Mouse (Mus musculus) large intestine, adult 2 months (tissue): ENCODE data around the gene Kcnip3. TPM values are rescaled to one million over a fixed set of nuclear protein-coding genes. Genes with fewer than 3 reads are reported as not detected.

Source experiments
- DNase-seq: peaks from one replicate; pipeline ENCODE4 v3.0.0-alpha.2; 2012; ENCODE audit warnings: low read depth, low spot score
- WGBS: fragments of 180-500 bp; shearing (Covaris S2); methylation state at CpG from one replicate; pipeline ENCODE4 v1.1.7; 2018; 5-methylcytosine and 5-hydroxymethylcytosine counted together
- polyA plus RNA-seq: library from polyadenylated mRNA; depleted of rRNA; stranded (reverse); fragments of >200 nt; gene quantifications from 2 replicates; pipeline ENCODE4 v1.2.3, GENCODE M21; 2012; rRNA removed

Kcnip3 gene
- 1.2 TPM in 2 replicates for polyA plus RNA-seq

DNA sequence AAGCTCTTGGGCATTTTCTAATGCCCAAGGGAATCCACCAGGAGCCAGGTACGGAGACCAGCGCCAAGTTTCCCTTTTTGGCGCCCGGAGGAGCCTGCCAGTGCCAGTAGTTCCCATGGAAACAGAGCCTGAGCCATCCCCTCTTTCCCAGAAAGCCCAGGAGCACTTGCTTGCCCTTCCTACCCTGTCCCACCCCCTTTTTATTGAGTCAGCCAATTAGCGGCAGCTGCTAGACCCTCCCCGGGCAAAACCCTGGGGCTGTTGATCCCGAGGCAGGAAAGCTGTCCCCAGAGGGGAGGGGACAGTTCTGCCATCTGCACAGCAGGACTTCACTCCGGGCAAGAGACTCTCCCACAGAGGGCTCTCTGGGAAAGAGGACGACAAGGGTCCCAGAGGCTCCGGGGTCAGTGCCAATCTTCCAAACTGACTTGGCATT is at the start of gene Kcnip3:
Gene Kcnip3 (minus strand): TSS at position 89 of the 436 bp plus-strand sequence.
- no peak for DNase-seq
- 14% methylated on average over 10 of the region's 10 CpGs for WGBS

DNA sequence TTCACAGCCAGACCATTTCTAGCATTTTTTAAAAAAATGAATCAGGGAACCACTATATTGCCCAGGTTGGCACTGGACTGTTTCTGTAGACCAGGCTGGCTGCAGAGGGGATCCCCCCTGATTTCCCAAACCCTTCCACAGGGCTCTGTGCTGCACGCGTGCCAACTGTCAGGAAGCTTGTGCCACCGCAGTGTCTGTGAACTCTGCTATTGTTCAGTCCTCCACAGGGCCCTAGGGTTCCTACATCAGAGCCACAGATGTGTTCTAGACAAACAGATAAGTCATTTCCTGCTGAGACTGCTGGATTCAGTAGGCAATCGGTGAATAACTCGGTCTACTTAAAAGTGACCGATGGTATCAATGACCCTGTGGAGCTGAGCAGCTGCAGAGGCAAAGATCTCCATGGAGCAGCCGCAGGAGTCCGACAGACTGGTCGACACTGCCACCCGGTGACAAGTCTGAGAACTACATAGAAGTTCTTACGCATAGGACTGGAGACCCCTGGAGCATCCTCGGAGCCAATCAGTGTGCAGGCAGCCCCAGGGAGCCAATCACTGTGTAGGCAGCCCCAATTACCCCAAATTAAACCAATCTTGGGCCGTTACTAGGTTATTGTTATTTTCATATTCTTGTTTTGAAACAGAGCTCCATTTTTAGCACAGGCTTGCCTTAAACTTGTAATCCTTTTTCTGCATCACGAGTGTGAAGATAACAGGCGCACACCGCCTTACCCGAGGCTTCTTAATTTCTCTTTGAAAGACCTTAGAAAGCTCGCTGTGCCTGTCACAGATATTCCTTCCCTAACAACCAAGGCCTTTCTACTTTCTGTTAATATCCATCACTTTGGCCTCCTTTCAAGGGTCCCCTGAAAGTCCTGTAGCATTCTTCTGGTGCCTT is 37.4 kb upstream of the Kcnip3 start:
- no peak for DNase-seq
- 16% methylated on average over 18 of the region's 18 CpGs for WGBS

DNA sequence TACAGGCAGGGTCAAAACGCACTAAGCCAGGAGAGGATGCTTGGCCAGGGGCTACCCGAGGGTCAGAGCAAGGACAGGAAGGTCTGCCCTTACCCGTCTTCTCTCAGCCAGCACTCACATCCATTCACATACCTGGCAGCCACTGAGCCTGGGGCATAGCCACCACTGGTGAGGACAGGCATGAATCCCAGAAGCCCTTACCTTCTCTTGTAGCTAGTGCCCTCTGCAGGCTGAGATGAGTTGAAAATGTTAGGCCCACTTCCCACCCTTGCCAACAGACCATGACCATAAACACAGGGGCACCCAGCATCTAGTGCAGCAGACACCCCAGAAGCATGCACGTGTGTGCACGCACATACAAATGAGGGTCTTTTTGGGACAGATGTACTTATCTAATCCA is 29.2 kb upstream of the Kcnip3 start:
- WGBS = 60% methylated on average over 5 of the region's 5 CpGs
- DNase-seq = no peak

DNA sequence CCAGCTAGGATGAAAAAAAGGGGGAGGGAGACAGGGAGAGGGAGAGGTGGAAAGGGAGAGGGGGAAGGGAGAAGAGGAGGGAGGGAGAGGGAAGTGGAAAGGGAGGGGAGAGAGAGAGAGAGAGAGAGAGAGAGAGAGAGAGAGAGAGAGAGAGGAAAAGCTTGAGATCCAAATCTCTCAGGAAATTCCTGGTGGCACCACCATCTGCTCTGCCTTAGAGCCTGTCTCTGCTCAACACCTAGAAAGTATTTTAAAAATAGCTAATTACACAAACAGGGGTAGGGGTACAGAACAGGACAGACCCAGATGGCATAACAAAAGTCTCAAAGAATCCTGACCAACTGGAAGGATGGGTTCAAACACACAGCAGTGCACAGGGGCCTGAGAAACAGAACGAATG is 28.6 kb upstream of the Kcnip3 start:
- DNase-seq = no peak
- WGBS = 59% methylated on average over 1 of the region's 1 CpGs

DNA sequence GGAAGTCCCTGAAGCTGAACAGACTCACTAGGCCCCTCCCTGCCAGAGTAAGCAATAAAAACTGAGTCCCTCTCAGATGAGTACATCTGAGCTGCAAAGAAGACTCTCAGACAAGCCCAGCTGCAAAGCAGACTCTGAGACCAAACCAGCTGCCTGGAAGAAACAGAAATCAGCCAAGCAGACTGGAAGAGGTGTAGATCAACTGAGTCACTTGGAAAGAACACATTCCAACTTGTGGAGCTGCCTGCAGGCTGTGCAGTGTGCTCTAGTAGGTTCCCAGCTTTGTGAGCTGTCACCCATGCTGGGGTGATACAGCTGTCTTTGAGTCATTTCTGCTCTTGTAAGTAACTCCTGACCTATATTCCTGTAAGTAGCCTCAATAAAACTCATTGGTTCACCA is 27.8 kb upstream of the Kcnip3 start:
- no peak for DNase-seq

DNA sequence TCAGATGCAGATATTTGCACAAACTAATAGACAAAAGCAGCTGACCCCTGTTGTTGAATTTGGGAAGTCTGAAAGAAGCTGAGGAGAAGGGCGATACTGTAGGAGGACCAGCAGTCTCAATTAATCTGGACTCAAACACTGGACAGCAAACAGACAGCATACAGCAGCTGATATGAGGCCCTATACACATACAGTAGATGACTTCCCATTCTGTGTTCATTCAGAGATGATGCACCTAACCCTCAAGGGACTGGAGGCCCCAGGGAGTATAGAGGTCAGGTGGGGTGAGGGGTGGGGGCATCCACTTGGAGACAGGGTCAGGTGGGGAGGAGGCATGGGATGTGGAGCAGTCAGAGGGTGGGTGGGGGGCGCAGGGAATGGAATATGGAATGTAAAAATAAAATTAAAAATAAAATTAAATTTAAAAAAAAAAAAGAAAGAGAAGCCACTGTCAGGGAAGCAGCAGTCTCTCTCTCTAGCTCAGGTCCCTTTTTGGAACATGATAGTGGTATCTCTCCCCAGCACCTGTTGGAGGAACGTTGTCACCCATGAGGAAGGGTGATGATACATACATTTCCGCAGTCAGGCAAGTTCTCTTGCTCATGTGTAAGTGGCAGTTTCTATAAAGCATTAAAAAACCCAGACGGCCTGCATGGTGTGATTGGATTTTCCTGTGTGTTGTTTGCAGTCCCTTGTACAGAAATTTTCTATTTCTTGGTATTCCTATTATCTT is 26.6 kb upstream of the Kcnip3 start:
- DNase-seq = no peak
- 75% methylated on average over 5 of the region's 5 CpGs for WGBS

DNA sequence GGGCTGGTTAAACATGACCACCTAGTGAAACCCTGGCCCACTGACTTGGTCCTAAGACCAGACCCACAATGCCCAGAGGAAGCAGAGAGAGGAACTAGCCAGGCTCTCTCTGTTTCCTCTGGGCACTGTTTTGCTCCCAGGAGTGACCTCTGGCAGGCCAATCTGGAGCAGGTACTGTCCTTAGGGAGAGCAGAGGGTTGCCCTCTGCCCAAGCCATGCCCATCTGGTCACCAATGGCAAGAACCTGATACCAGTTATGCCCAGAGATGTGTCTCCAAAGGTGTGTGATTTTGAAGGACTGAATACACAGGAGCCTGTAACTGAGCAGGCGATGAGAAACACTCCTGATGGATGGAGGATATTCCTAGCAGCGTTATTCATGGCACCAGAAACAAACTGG is 19.8 kb upstream of the Kcnip3 start:
- DNase-seq = no peak
- WGBS = 95% methylated on average over 2 of the region's 2 CpGs

DNA sequence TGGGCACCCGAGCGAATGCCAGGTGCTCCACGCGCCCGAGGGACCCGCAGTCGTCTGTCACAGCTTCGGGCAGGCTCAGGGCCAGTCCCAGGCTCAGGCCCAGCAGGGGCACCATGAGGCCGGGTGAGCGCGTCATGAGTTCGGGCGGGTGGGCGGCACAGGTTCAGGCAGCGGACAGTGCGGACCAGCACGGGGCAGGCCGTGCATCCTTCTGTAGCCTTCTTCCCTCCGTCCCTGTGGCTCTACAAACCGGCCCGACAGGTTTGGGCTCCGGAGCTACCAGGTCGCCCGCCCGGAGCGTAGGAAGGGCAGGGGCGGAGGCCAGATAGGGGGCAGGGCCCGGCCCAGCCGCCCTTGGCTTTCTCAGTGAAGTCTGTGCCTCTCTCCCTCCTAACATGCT is 19.3 kb upstream of the Kcnip3 start, which contains the start of gene Prom2:
Gene Prom2 (minus strand): TSS at position 283 of the 400 bp plus-strand sequence.
- DNase-seq = no peak
- 8% methylated on average over 29 of the region's 29 CpGs for WGBS

DNA sequence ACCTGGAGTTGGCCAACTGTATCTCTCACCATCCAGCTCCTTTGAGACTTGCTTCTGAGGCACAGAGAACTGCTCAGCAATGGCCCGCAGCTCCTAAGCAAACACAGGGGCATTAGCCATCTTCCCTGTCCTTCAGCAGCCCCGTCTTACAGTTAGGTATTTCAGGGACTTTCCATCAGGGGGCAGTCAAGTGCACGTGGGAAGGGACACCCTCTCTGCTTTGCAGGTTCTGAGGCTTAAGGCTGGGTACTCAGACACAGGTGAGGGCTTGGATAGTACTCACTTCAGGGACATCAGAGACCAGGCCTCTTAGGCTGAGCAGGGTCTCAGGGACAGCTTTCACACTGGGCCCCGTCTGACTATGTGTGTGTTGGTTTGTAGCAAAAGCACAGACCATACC is 17.6 kb upstream of the Kcnip3 start:
- DNase-seq = no peak
- WGBS = 23% methylated on average over 4 of the region's 4 CpGs

DNA sequence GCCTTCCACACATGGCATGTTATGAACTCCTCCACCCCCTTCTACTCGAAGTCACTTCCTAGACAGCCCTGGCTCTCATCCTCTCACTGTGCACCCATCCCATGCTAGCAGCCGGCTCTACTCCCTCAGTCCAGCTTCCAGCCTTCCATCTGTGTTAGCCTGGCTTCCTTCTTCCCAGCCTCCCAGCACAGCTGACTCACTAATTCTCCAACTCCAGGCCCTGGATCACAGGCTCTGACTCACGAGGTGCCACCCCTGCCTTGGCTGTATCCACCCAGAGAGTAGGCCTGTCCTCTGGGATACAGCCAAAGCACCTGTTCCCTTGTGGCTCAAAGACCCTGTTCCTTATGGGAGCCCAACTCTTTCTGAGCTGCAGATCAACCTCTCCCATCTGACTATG is 15.7 kb upstream of the Kcnip3 start:
- 47% methylated on average over 3 of the region's 3 CpGs for WGBS
- DNase-seq = no peak

DNA sequence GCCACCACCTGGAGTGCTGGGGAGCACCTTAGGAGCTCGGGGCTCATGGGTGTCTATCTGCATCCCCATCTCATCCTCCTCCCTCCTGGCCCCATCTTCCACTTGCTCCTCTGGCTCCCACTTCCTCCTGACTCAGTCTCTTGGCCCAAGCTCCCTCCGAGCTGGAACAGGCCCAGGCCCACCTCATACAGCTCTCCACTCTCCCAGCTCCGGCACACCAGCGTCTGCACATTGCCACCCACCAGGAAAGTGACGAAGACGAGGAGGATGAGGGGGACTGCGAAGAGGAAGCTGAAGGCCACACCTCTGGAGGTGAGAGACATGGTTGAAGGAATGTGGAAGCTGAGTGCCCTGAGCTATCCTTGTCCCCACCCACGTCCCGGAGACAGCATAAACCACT is 13.5 kb upstream of the Kcnip3 start:
- 76% methylated on average over 9 of the region's 9 CpGs for WGBS
- DNase-seq = no peak

DNA sequence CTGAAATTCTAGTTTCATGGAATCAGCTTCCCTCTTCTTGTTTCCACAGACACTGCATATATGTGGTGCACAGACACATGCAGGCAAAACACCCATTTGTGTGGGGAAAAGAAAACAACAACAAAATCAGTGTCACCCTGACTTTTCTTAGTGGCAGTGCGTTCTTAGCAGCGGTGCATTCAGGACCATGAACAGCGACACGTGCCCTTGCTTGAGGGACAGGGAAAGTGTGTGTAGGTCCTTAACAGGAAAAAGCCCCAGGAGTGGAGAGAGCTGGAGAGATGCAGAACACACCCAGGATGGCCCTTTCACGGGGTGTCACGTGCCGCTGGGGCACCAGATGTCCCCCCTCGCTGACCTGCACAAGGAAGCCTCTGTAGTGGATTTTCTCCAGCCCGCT is 10.5 kb upstream of the Kcnip3 start:
- no peak for DNase-seq
- 17% methylated on average over 9 of the region's 9 CpGs for WGBS

DNA sequence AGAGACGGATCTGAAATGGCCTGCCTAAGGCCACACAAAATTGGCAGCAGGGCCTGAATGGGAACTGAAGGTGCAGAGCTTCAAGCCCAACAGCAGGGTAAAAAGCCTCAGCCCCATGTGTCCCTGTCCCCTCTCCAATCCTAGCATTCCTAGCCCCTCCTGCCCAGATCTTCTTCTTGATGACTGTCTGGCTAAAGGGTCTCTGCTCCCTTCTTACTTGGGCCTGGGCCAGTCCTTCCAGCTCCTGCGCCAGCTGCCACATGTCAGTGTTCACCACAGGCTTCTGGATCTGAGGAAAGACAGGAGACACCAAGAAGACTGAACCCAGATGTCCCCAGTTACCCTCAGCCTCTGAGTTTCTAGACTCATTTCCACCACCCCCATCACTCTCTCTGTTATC is 9.7 kb upstream of the Kcnip3 start:
- DNase-seq = no peak
- WGBS = 76% methylated on average over 2 of the region's 2 CpGs

DNA sequence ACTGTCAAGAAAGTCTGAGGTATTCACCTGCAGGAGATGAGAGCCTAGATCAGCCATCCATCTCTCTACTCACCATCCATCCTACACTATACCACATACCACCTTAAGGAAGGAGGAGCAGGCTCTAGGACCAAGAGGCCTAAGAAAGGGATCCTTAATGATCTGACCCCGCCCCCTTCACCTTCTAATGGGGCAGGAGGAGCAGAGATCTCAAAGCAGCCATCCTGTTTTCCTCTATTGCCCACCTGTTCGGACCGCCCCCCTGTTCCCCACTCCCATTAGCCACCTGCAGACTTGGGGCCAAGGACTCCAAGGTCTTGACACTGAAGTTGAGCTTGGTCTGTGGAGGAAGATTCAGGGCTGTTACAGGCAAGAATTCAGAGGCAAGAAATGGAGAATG is 8.5 kb upstream of the Kcnip3 start:
- no peak for DNase-seq
- 76% methylated on average over 3 of the region's 3 CpGs for WGBS

DNA sequence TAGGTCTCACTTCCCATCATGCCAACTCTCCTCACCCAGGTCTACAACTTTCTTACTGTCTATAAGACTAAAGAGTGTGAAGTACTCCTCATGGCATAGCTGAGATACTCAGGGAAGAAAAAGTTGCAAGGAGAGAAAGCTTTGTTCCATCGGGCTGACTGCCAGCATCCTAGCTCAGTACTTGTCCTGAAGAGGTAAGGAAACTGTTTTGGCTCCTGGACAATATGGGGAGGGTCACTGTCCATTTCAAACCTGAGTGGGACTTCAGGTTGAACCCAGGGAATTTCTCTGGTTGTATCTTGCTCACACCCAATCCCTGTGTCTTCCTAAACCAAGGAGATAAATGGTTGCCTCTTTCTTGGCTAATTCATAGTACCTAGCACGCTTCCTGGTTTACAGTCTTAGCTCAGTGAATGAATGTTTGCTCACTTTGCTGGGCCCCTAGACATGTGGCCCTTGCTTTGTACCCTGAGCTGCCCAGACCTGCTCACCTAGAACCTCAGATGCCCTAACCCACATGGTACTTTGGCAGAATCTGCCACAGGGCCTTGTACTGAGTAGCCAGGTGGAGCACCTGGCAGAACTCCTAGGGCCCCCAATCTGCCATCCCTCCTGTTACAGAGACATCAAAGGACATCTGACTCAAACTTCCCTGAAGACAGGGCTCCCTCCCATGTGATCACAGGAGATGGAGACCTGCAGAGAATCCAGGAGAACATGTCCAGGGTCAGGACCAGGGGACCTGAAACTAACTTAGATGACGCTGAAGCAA is 3.3 kb upstream of the Kcnip3 start:
- WGBS = 75% methylated on average over 3 of the region's 3 CpGs
- DNase-seq = no peak

DNA sequence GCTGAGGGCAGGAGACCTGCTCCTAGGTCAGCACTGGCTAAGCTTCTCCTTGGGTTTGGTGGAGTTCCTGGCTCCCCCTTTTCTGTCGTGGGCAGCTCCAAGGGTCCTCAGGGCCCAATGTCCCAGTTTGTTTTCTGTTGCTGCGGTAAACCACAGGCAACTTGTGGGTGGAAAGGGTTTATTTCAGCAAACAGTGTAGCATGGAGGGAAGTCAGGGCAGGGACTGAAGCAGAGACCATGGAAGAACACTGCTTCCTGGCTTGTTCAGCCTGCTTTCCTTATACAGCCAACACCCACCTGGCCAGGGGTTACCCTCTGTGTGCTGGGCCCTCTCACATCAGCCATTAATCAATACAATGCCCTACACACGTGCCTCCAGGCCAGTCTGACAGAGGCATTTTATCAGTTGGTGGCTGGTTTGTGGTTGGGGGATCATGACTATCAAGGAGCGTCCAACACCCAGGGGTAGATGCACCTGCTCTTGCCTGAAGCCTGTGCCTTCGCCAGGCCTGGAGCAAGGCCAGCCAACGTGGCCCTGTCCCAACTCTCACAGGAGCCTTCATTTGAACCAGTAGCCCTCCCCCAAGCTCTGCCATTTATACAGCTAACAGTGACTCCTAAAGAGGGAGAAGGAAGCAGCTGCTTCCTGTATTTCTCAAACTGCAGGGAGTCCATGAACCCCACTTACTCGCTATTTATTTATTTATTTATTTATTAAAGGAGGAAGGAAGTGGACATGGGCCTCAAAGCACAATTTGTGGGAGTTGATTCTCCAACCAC is 2.2 kb upstream of the Kcnip3 start:
- WGBS = 40% methylated on average over 7 of the region's 7 CpGs
- no peak for DNase-seq

DNA sequence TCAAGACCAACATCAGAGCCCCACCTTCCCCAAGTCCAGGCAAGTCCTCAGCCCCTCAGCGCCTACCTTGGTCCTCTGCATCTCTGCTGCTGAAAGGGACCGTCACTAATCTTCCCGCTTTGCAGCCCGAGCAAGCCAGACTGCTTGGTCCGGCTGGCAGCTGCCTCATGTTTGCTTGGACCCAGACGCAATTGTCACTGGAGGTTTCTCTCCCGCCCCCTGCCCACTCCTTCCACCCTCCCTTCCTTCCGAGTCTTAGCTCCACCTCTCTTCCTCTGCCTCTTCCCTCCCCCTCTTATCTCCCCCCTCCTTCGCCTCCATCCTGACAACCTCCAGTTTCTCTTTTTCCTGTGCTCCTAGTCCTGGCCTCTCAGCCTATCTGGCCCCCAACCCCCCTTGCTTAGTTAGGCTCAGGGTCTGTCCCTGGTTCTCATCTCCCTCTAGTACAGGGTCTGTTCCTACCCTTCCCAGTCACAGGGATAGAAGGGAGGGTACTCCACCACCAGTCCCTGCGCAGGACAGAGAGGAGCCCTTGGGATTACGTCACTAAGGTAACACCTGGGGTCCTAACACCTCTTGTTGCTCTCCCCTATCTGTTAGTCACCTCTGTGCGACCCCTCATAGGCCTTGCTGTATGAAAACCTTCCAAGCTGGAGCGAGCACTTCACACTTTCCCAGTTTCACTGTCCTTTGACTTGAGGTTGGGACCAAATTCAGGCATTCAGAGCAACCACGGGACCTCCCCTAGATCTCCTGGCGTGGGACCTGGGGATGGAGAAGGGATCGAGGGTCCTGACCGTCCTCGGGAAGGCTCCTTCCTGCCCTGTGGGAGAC is 505 bp downstream of the Kcnip3 start:
- no peak for DNase-seq

DNA sequence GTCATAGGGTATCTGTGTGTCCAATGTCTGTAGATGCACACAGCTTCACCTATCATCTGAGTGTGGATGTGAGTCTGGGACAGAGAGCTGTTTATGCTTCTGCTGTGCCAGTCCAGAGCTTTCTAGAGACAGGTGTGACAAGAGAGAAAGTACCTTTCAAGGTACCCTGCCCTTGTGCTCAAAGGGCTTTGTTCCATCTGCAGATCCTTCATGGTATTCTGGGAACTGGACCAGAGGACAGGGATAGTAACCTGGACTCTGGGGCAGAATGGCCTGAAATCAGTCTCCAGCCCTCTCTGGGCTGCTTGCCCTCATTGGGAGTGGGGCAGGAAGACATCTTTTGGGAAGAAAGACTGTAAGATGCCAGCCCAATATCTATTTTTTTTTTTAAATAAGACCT is 1.8 kb downstream of the Kcnip3 start:
- DNase-seq = no peak

More for the DNA sequence above, 505 bp downstream of the Kcnip3 start:
- WGBS = 5% methylated on average over 18 of the region's 18 CpGs

DNA sequence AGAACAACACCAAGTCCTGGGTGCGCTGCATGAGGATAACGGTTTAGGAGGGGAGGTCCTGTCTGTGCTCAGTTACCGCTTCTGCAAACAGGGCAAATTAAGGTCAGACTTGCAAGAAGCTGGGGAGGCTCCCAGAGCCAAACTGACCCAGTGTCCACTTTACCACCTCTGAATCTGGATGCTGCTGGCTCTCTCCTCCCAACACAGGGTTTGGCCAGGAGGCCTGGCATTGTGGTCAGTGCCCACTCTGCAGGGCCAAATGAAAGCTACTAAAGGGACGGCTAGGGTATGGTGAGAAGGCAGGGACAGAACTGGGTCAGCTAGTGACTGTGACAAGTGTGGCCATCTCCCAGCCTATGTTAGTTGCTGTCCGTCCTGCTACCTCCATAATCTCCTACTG is 2.6 kb downstream of the Kcnip3 start:
- DNase-seq = no peak
- WGBS = 74% methylated on average over 5 of the region's 5 CpGs
